Mouse (Mus musculus) limb, embryonic 10.5 days (tissue): ENCODE measurements around the gene Pptc7. TPM values are rescaled to one million over a fixed set of nuclear protein-coding genes. Genes with fewer than 3 reads are reported as not detected.

Experiments used
- DNase-seq: peaks from one replicate; pipeline ENCODE4 v3.0.0-alpha.2; 2017; ENCODE audit warnings: low spot score
- H3K27ac ChIP-seq: fragments of 300-500 bp; sonication (generic); 2 replicates; pipeline ENCODE4 v1.5.1; 2016; ENCODE audit warnings: mild to moderate bottlenecking
- H3K27me3 ChIP-seq: fragments of 300-500 bp; sonication (generic); 2 replicates; pipeline ENCODE4 v1.6.1; 2016; ENCODE audit warnings: low read depth, mild to moderate bottlenecking; ENCODE audit not compliant: poor library complexity, severe bottlenecking
- H3K36me3 ChIP-seq: fragments of 300-500 bp; sonication (generic); 2 replicates; pipeline ENCODE4 v1.6.1; 2016; ENCODE audit warnings: mild to moderate bottlenecking, moderate library complexity
- H3K4me1 ChIP-seq: fragments of 300-500 bp; sonication (generic); 2 replicates; pipeline ENCODE4 v1.6.1; 2016
- H3K4me3 ChIP-seq: fragments of 300-500 bp; sonication (generic); 2 replicates; pipeline ENCODE4 v1.5.1; 2016; ENCODE audit warnings: mild to moderate bottlenecking, moderate library complexity
- H3K9me3 ChIP-seq: fragments of 300-500 bp; sonication (generic); replicated peaks from 2 replicates; pipeline ENCODE4 v1.6.1; 2016; ENCODE audit warnings: mild to moderate bottlenecking
- WGBS: fragments of 180-500 bp; shearing (Covaris S2); methylation state at CpG from one replicate; pipeline ENCODE4 v1.1.7; 2016; 5-methylcytosine and 5-hydroxymethylcytosine counted together
- polyA plus RNA-seq: library from polyadenylated mRNA; unstranded; fragments of >200 nt; fragmentation: Nextera tagmentation; extraction: Ambion mirVana; gene quantifications from 2 replicates; pipeline ENCODE4 v1.2.1, GENCODE M21; 2016

The Pptc7 gene
- polyA plus RNA-seq, 1 experiment from 2014 or later: 9.7 TPM

DNA sequence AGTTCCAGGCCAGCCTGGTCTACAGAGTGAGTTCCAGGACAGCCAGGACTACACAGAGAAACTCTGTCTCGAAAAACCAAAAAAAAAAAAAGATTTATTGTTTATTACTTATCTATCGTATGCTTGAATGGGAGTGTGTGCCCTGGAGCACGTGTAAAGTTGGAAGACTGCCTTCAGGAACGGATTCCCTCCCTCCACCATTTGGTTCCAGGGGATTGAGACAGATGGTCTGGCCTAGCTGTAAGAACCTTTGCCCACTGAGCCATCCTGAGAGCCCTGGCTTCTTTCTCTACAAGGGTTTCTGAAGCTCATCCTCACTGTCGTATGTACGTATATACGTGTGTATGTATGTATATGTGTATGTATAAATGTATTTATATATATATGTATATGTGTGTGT, 5.2 kb upstream of the Pptc7 start:
- H3K27ac ChIP-seq: no peak overlapping the region
- H3K9me3 ChIP-seq: no peaks in the 10 kb centered on the region
- WGBS: 79% methylated on average over 7 of the region's 7 CpGs

DNA sequence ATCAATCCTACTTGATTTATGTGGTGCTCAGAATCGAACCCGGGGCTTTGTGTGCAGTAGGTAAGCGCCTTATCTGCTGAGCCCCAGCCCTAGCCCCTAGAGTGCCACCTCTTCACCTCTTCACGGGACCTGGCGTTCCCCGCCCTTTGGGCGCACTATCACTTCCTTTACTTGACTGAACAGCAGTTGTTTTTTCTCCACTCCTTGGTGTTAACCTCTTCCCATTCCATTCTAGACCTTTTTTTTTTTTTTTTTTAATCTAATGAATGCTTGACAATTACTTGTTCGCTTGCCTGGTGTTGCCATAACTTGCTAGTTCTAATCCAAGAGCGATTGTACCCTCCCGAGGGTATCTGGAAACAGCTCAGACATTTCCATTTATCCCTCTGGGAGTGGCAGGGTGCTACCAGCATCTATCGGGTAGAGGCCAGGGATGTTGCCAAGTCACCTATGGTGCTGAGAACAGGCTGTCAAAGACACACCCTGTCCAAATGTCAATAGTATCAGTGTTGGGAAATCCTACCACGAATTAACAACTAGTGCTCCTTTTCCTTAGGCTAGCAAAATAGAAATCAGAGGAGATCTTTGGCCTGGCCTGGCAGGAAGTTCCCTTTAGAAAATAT, 4.3 kb upstream of the Pptc7 start:
- DNase-seq: no peak
- H3K36me3 ChIP-seq: no peaks in the 10 kb centered on the region
- H3K9me3 ChIP-seq: no peaks in the 10 kb centered on the region
- no peak overlapping the region for H3K27ac ChIP-seq
- H3K4me1 ChIP-seq: peaks cover 22% of the 10 kb centered on the region
- H3K4me3 ChIP-seq: no peak overlapping the region
- 0 out of 2 replicates have a peak, but pooled peaks cover 11% of the 10 kb centered on the region for H3K27me3 ChIP-seq
- WGBS: 79% methylated on average over 12 of the region's 12 CpGs

More for the DNA sequence above, 5.2 kb upstream of the Pptc7 start:
- DNase-seq: no peak
- Histone ChIP-seq H3K4me3 (no peak overlapping the region), H3K36me3 (no peaks in the 10 kb centered on the region), H3K4me1 (peaks cover 22% of the 10 kb centered on the region), H3K27me3 (0 out of 2 replicates have a peak, but pooled peaks cover 11% of the 10 kb centered on the region)

DNA sequence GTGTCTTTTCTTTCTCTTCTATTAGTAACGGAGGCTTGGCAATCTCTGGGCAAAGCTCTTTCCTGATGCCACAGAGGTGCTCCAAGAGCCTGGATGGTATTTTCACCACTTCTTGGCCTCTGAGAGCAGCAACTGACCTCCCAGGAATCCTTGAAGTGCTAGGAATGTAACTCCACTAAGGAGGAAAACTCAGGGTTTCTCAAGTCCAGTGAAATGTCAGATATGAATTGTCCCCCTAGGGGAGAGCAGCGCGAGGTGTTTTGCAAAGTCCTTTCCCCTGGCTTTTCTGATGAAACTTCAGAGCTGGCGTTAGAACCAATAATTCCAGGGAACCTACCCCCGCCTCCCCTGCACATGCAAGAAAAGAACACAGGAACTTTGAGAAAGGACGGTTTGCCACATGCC, 3.7 kb upstream of the Pptc7 start:
- Histone ChIP-seq H3K4me3 (peak overlapping the region; percentile 25), H3K4me1 (peaks cover 27% of the 10 kb centered on the region), H3K27me3 (0 out of 2 replicates have a peak, but pooled peaks cover 11% of the 10 kb centered on the region), H3K27ac (no peak overlapping the region), H3K36me3 (no peaks in the 10 kb centered on the region), H3K9me3 (no peaks in the 10 kb centered on the region)
- DNase-seq: no peak
- 52% methylated on average over 6 of the region's 6 CpGs for WGBS

DNA sequence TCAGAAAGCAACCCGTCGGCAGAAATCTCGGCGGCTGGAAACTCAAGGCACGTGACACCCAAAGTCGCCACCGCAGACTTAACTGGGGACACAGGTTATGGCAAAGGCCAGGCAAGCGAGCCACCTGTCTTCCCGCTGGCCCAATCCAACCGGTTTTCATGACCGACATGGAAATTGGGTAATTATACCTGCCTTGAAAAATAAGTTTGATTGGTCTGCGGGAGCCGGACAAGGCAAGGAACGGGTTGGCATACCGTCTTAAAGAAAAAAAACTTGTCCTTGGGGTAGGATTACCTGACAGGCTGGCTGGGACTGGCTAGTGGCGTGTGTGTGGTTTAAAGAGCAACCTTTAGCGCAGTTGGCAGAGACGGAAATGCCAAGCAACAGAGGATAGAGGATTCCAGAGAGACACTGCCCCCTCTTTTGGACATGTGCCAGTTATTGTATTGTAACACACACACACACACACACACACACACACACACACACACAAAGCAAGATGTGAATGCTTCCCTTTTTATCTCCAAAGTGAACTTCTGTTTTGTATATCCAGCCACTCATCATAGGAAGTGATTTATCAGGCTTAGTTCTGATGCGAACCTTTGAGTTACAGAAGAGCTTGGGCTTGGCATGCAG, 3.2 kb upstream of the Pptc7 start:
- Histone ChIP-seq H3K4me3 (peak overlapping the region; percentile 25), H3K4me1 (peaks cover 32% of the 10 kb centered on the region), H3K27ac (no peak overlapping the region), H3K9me3 (no peaks in the 10 kb centered on the region), H3K36me3 (no peaks in the 10 kb centered on the region), H3K27me3 (0 out of 2 replicates have a peak, but pooled peaks cover 11% of the 10 kb centered on the region)
- WGBS: 38% methylated on average over 19 of the region's 19 CpGs
- DNase-seq: peak; percentile 44

DNA sequence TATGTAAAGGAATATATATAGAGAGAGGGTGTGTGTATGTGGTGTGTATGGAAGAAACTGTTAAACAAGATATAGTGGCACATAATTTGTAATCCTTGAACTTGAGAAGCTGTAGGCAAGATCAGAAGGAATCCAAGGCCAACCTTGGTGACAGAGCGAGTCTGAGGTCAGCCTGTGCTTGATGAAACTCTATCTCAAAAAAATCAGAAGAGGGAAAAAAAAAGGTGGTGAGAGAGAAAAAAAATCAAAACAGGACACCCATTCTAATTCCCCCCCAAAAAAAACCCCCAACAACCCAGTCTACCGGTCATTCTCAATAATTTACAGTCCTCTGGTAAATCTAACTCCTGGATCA, 360 bp upstream of the Pptc7 start:
- WGBS: 36% methylated on average over 2 of the region's 2 CpGs
- H3K4me3 ChIP-seq: peak overlapping the region; percentile 99
- no peak for DNase-seq
- H3K4me1 ChIP-seq: peaks cover 31% of the 10 kb centered on the region
- no peak overlapping the region for H3K27ac ChIP-seq
- H3K36me3 ChIP-seq: peaks cover 21% of the 10 kb centered on the region
- 0 out of 2 replicates have a peak, but pooled peaks cover 11% of the 10 kb centered on the region for H3K27me3 ChIP-seq
- no peaks in the 10 kb centered on the region for H3K9me3 ChIP-seq

DNA sequence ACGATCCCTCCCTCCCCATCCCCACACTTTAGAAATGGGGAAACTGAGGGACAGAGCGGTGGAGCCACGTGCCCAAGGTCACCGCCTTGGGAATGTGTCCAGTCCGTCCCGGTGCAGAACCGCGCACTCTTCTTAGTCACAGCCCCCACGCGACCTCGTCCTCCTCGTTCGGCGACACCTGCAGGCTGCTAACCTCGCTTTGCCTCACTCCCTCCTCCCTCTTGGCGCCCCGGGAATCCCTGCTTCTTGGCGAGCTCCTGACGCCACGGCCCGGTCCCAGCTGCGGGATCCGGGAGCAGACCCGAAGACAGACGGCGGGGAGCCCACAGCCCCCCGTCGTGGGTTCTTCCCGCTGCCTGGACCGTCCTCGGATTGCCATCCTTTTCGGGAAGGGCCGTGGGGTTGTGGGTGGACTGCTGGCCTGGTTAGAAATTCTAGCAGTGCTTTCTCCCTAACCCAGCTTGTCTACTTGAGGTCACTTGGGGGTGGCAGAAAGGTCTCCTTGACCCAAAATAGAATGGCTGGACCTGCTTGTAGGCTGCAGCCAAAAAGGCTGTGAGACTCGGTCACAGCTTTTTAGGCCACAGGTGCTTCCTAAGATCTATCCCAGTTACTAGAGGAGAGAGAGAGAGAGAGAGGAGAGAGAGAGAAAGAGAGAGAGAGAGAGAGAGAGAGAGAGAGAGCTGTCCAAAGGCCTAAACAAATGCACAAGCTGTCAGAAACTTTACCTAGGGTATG, 1.0 kb downstream of the Pptc7 start:
- peaks cover 30% of the 10 kb centered on the region for H3K4me1 ChIP-seq
- peak overlapping the region; percentile 89 for H3K27ac ChIP-seq
- H3K27me3 ChIP-seq: 0 out of 2 replicates have a peak, but pooled peaks cover 11% of the 10 kb centered on the region
- peak; percentile 66 for DNase-seq
- peaks cover 35% of the 10 kb centered on the region for H3K36me3 ChIP-seq
- H3K9me3 ChIP-seq: no peaks in the 10 kb centered on the region
- 2% methylated on average over 34 of the region's 34 CpGs for WGBS
- H3K4me3 ChIP-seq: peak overlapping the region; percentile 99

DNA sequence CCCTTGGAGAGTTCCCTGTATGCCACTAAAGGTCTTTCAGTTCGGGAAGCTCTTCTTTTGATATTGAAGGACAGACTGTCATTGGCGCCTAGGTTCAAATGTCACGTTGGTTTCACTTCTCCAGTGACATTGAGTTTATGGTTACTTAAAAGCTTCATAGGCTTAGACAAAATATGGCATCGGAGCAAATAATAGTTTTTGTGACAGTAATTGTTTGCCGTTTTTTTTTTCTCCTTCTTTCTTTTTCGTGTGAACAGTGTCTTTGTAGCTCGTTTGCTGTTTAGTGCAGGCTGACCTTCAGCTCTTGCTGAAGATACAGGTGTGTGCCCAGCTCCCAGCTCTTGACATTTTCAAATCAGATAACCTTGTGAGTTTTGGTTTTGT, 1.6 kb downstream of the Pptc7 start:
- Histone ChIP-seq H3K9me3 (no peaks in the 10 kb centered on the region), H3K4me1 (peaks cover 25% of the 10 kb centered on the region), H3K27ac (no peak overlapping the region), H3K4me3 (peak overlapping the region; percentile 99), H3K36me3 (peaks cover 35% of the 10 kb centered on the region), H3K27me3 (0 out of 2 replicates have a peak, but pooled peaks cover 5% of the 10 kb centered on the region)
- 55% methylated on average over 7 of the region's 7 CpGs for WGBS
- DNase-seq: no peak

DNA sequence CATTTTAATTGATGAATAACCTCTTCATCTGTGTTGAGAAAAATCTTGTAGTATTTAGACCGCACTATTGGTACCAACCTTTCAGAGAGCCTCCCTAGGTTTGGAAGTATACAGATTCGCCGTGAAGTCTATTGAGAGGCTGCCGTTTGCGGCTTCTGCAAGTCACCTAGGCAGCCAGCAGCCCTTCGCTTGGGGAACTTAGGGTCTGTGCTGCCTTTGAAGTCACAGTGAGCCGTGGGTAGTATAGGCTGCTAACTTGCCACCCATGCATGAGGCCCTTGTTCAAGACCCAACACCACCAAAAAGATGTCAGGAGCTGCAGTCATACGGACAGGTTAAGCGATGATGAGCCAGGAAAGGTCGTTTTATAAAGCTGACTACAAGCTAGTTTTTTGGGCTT, 2.0 kb downstream of the Pptc7 start:
- no peak overlapping the region for H3K27ac ChIP-seq
- H3K36me3 ChIP-seq: peaks cover 35% of the 10 kb centered on the region
- no peak for DNase-seq
- WGBS: 86% methylated on average over 10 of the region's 10 CpGs
- no peak overlapping the region for H3K4me3 ChIP-seq
- H3K9me3 ChIP-seq: no peaks in the 10 kb centered on the region
- H3K27me3 ChIP-seq: 0 out of 2 replicates have a peak, but pooled peaks cover 1% of the 10 kb centered on the region
- peaks cover 22% of the 10 kb centered on the region for H3K4me1 ChIP-seq

DNA sequence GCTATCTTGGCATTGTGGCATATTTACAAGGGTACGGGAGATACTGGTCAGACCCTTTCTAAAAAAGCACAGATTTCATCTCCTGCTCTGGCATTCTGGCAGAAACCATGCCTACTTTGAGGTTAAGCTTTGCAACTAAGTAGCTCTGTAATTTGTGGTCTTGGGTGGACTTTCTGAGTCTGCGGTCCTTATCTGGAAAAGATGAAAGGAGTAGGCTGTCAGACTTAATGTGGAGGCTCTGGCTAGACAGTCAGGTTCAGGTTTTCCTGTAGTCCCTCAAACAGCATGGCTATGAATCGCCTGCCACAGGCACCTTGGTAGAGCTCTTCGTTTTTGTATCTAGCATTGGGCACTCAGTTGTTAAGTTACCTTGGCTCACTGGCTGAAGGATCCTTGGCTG, 2.9 kb downstream of the Pptc7 start:
- Histone ChIP-seq H3K27me3 (no peaks in the 10 kb centered on the region), H3K27ac (no peak overlapping the region), H3K9me3 (no peaks in the 10 kb centered on the region), H3K4me3 (no peak overlapping the region), H3K36me3 (peaks cover 35% of the 10 kb centered on the region), H3K4me1 (peaks cover 28% of the 10 kb centered on the region)
- no peak for DNase-seq
- 84% methylated on average over 4 of the region's 4 CpGs for WGBS

DNA sequence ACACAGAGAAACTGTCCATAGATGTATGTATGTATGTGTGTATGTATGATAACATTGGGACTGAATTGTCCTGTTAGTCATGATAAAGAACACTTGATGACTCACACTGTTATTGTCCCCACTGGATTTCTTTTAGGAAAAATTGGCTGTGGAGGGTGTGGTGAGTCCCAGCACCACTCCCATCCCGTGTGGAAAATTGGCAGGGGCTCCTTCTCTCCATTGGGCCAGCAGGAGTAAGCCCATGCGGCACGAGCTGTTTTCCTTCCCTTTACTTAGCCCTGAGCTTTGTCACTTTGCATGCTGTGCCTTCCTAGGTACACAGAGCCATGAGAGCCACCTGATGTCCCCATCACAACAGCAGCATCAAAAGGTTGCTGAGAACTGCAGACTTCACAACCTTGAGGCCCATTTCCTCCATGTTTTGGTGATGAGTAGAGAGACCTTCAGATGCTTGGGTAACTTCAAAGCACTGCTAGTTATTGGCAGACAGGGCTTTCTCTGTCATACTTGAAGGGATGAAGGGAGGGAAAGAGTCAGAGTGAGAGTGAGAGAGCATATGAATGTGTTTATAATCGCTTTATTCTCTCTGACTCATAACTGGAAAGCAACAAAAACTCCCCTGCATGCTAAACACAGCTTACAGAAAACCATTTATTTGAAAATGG, 4.1 kb downstream of the Pptc7 start:
- DNase-seq: no peak
- Histone ChIP-seq H3K4me1 (peaks cover 40% of the 10 kb centered on the region), H3K27me3 (no peaks in the 10 kb centered on the region), H3K36me3 (peaks cover 35% of the 10 kb centered on the region), H3K27ac (no peak overlapping the region), H3K4me3 (no peak overlapping the region), H3K9me3 (no peaks in the 10 kb centered on the region)
- 90% methylated on average over 4 of the region's 4 CpGs for WGBS

DNA sequence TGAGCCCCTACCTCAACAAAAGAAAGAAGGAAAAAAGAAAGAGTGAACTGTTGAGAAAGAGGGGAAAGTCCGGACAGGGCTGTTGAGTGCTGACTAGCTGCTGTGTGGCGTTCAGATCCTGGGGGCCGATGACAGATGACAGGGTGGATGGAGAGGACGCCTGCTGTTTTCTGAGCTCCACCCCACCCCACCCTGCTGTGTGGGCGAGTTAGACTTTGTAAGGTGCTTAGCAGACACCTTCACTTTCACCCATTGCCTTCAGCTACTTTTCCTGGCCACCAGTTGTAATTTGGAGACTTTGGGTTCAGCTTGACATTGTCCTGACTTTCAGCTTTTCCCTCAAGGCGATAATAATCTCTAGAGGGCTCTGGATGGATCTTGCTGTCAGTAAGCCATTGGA, 7.0 kb downstream of the Pptc7 start:
- no peaks in the 10 kb centered on the region for H3K27me3 ChIP-seq
- no peak for DNase-seq
- WGBS: 68% methylated on average over 6 of the region's 6 CpGs
- H3K36me3 ChIP-seq: peaks cover 40% of the 10 kb centered on the region
- H3K27ac ChIP-seq: no peak overlapping the region
- no peak overlapping the region for H3K4me3 ChIP-seq
- peaks cover 30% of the 10 kb centered on the region for H3K4me1 ChIP-seq
- H3K9me3 ChIP-seq: no peaks in the 10 kb centered on the region

DNA sequence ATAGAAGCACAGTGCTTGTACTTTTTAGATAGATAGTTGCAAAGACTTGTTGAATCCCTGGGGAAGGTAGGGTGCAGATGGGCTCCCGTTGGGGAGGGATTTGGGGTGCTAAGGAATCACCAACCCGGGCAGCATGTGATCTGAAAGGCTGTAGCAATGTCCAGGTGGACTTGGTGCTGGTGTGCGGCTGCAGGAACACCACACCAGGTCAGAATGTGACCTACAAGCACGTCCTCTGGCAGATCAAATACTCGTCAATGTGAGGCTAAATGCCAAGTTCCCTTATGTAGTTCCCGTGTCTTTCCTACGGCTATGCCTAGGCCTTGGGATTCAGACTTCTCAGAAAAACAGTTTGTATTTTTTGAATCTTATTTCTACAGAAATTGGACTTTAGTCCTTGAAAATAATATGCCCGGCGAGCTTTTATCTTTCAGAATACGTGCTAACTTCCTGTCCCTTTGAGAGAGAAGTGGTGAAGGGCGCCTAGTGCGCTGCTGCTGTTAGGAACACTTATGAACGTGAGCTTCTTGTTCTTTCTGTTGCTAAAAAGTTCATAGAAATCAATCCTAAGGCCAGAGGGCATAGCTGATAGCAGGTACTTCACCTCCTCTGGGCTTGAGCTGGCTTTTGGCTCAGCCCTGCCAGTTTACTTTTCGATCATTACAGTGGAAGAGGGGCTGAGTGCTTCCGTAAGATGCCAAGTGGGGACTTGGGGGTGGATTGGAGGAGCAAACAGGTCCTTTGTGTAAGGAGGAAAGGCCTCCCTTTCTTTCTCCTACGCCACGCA, 7.6 kb downstream of the Pptc7 start:
- H3K27me3 ChIP-seq: no peaks in the 10 kb centered on the region
- no peak overlapping the region for H3K4me3 ChIP-seq
- DNase-seq: no peak
- no peak overlapping the region for H3K27ac ChIP-seq
- peaks cover 43% of the 10 kb centered on the region for H3K36me3 ChIP-seq
- no peaks in the 10 kb centered on the region for H3K9me3 ChIP-seq
- peaks cover 28% of the 10 kb centered on the region for H3K4me1 ChIP-seq
- 78% methylated on average over 17 of the region's 17 CpGs for WGBS
